Mouse (Mus musculus) gastrocnemius, postnatal 10 days (tissue): ENCODE data around the gene Vmn1r129. TPM values are rescaled to one million over a fixed set of nuclear protein-coding genes. Genes with fewer than 3 reads are reported as not detected.
"Not testable (repeated sequence)": the region's sequence is repeated elsewhere in the genome, so short reads cannot be mapped to it uniquely, and the experiment has no call there.

Experiments used
- DNase-seq: peaks from one replicate; pipeline ENCODE4 v3.0.0; 2021; ENCODE audit warnings: mixed read lengths
- long read RNA-seq, 2 experiments: library from polyadenylated mRNA; stranded (forward); transcript quantifications; one replicate each; pipeline ENCODE4 v2.0.0; 2021
- total RNA-seq, 2 experiments: library from RNA; stranded (reverse); gene quantifications; 2 replicates each; pipeline ENCODE4 v1.2.3; 2021

Vmn1r129 gene
- not detected for total RNA-seq
- long read RNA-seq, experiment 1 = 0 reads
- long read RNA-seq, experiment 2 = 0 reads

DNA sequence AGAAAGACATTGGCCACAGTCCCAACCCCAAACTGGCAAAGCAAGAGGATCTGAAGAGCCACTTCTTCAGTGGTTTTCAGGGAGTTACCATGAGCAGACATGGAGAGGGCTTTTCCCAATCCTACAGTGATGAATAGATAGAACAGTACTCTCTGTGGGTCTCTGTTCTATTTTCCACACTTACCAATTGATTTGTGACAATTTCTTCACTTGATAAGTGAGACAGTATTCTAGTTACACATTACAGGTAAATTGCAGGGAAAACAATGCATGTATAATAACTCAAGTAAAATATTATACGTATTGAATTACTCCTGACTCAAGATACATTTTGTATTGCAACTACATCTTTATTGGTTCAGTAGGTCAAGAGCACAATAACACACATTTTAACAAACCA lies at the start of gene Vmn1r129:
TSS of gene Vmn1r129 (minus strand) at position 101 of the 400 bp plus-strand sequence.
- DNase-seq = not testable (repeated sequence)

- not testable (repeated sequence) for DNase-seq
These were observed 12.0 kb downstream of the Vmn1r129 start, which contains the start of gene Vmn1r128 for GRCm38 (mm10) chr7:21349073-21349472. Vmn1r128 (plus strand) TSS chr7:21349373.

DNA sequence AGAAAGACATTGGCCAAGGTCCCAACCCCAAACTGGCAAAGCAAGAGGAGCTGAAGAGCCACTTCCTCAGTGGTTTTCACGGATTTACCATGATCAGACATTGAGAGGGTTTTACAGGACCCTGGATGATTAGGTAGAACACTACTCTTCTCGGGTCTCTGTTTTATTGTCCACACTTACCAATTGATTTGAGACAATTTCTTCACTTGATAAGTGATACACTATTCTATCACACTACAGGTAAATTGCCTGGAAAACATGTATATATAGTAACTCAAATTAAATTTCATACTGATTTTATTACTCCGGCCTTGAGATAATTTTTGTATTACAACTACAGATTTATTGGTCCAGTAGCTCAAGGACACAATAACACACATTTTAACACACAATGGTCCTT lies 41.3 kb downstream of the Vmn1r129 start, which contains the start of gene Vmn1r127:
TSS of gene Vmn1r127 (minus strand) at position 101 of the 400 bp plus-strand sequence.
- not testable (repeated sequence) for DNase-seq

Other genes starting within 250 kb of the Vmn1r129 start
- not detected for gene Vmn1r122, start 227.2 kb downstream of the Vmn1r129 start, total RNA-seq
- not detected for gene Vmn1r123, start 199.1 kb downstream of the Vmn1r129 start, total RNA-seq
- not detected for gene Gm5157, start 170.9 kb downstream of the Vmn1r129 start, total RNA-seq
- not detected for gene Vmn1r124, start 100.7 kb downstream of the Vmn1r129 start, total RNA-seq
- gene Vmn1r125, start 89.1 kb downstream of the Vmn1r129 start, total RNA-seq = not detected
- not detected for gene Vmn1r126, start 59.8 kb downstream of the Vmn1r129 start, total RNA-seq
- not detected for gene Vmn1r127, start 41.4 kb downstream of the Vmn1r129 start, total RNA-seq
- not detected for gene Vmn1r128, start 11.9 kb downstream of the Vmn1r129 start, total RNA-seq
- not detected for gene Gm6882, start 71.5 kb upstream of the Vmn1r129 start, total RNA-seq
- gene Vmn1r130, start 150.5 kb upstream of the Vmn1r129 start, total RNA-seq = not detected
- not detected for gene Vmn1r131, start 184.8 kb upstream of the Vmn1r129 start, total RNA-seq